Mouse (Mus musculus) testis, adult 2 months (tissue): ENCODE measurements around the gene Gm10134. TPM values are rescaled to one million over a fixed set of nuclear protein-coding genes. Genes with fewer than 3 reads are reported as not detected.

Experiments used
- H3K27ac ChIP-seq: fragments of 200-500 bp; 2 replicates; pipeline ENCODE4 v1.5.1; 2012; ENCODE audit warnings: low read depth, low read length; ENCODE audit not compliant: control insufficient read depth, insufficient read depth
- H3K27me3 ChIP-seq: fragments of 200-500 bp; 2 replicates; pipeline ENCODE4 v1.6.1; 2012; ENCODE audit warnings: mild to moderate bottlenecking, low read length, moderate library complexity; ENCODE audit not compliant: control insufficient read depth, insufficient read depth
- H3K36me3 ChIP-seq: fragments of 200-500 bp; 2 replicates; pipeline ENCODE4 v1.6.1; 2012; ENCODE audit warnings: mild to moderate bottlenecking, low read length; ENCODE audit not compliant: control insufficient read depth, insufficient read depth
- H3K4me1 ChIP-seq: fragments of 200-500 bp; 2 replicates; pipeline ENCODE4 v1.6.1; 2012; ENCODE audit warnings: low read length; ENCODE audit not compliant: control insufficient read depth, insufficient read depth
- H3K4me3 ChIP-seq: fragments of 200-500 bp; 2 replicates; pipeline ENCODE4 v1.5.1; 2012; ENCODE audit warnings: low read depth, mild to moderate bottlenecking, low read length, moderate library complexity, mixed read lengths; ENCODE audit not compliant: control insufficient read depth
- CTCF ChIP-seq: fragments of 200-500 bp; IDR thresholded peaks from 2 replicates; pipeline ENCODE4 v1.5.1; 2012; ENCODE audit warnings: low read depth, mild to moderate bottlenecking, inconsistent platforms, low read length, moderate library complexity; ENCODE audit not compliant: control insufficient read depth, insufficient read depth, insufficient replicate concordance
- POLR2A ChIP-seq: fragments of 200-500 bp; IDR thresholded peaks from 2 replicates; pipeline ENCODE4 v1.6.1; 2012; ENCODE audit warnings: low read depth, mild to moderate bottlenecking, inconsistent platforms, low read length, moderate library complexity; ENCODE audit not compliant: control insufficient read depth
- polyA plus RNA-seq: library from polyadenylated mRNA; depleted of rRNA; stranded (reverse); fragments of >200 nt; gene quantifications from 2 replicates; pipeline ENCODE4 v1.2.3, GENCODE M21; 2012

Gene Gm10134
- polyA plus RNA-seq, 1 experiment: 0.47 TPM

GRCm38 (mm10) chr2:28518231-28518630 is 12.3 kb downstream of the Gm10134 start:
- Histone ChIP-seq H3K27ac (no peak overlapping the region), H3K4me1 (peaks cover 22% of the 10 kb centered on the region), H3K36me3 (peaks cover 2% of the 10 kb centered on the region; the same call in 1 of the 2 replicates), H3K27me3 (no peaks in the 10 kb centered on the region), H3K4me3 (no peak overlapping the region)
- TF ChIP-seq POLR2A (no peak), CTCF (no peak)

GRCm38 (mm10) chr2:28520581-28520980 is 14.7 kb downstream of the Gm10134 start:
- TF ChIP-seq POLR2A (no peak), CTCF (no peak)
- no peaks in the 10 kb centered on the region; the same call in 1 of the 2 replicates for H3K4me1 ChIP-seq
- no peaks in the 10 kb centered on the region for H3K27me3 ChIP-seq
- no peak overlapping the region for H3K27ac ChIP-seq
- no peak overlapping the region for H3K4me3 ChIP-seq
- H3K36me3 ChIP-seq: no peaks in the 10 kb centered on the region; the same call in 1 of the 2 replicates

- H3K4me1 ChIP-seq: peaks cover 2% of the 10 kb centered on the region; the same call in 1 of the 2 replicates
- no peak for TF ChIP-seq CTCF
- no peak for TF ChIP-seq POLR2A
- H3K27ac ChIP-seq: no peak overlapping the region
- no peaks in the 10 kb centered on the region; the same call in 1 of the 2 replicates for H3K36me3 ChIP-seq
- no peak overlapping the region for H3K4me3 ChIP-seq
- no peaks in the 10 kb centered on the region for H3K27me3 ChIP-seq
These were observed 15.8 kb downstream of the Gm10134 start for GRCm38 (mm10) chr2:28521571-28522151.

GRCm38 (mm10) chr2:28522166-28522565 is 16.3 kb downstream of the Gm10134 start:
- no peak overlapping the region for H3K4me3 ChIP-seq
- no peaks in the 10 kb centered on the region; the same call in 1 of the 2 replicates for H3K36me3 ChIP-seq
- H3K27ac ChIP-seq: no peak overlapping the region; the same call in 1 of the 2 replicates
- TF ChIP-seq CTCF (no peak), POLR2A (no peak)
- H3K4me1 ChIP-seq: peaks cover 2% of the 10 kb centered on the region; the same call in 1 of the 2 replicates
- H3K27me3 ChIP-seq: no peaks in the 10 kb centered on the region

GRCm38 (mm10) chr2:28523643-28524117 is 17.8 kb downstream of the Gm10134 start:
- Histone ChIP-seq H3K4me1 (peaks cover 2% of the 10 kb centered on the region; the same call in 1 of the 2 replicates), H3K4me3 (no peak overlapping the region), H3K36me3 (no peaks in the 10 kb centered on the region; the same call in 1 of the 2 replicates), H3K27me3 (no peaks in the 10 kb centered on the region), H3K27ac (no peak overlapping the region; the same call in 1 of the 2 replicates)
- TF ChIP-seq POLR2A: no peak
- no peak for TF ChIP-seq CTCF

- peaks cover 2% of the 10 kb centered on the region; the same call in 1 of the 2 replicates for H3K4me1 ChIP-seq
- H3K27ac ChIP-seq: peak overlapping the region; percentile 9; the same call in 1 of the 2 replicates
- TF ChIP-seq POLR2A (no peak), CTCF (no peak)
- no peak overlapping the region for H3K4me3 ChIP-seq
- H3K27me3 ChIP-seq: no peaks in the 10 kb centered on the region
- H3K36me3 ChIP-seq: no peaks in the 10 kb centered on the region; the same call in 1 of the 2 replicates
These were observed 18.5 kb downstream of the Gm10134 start for GRCm38 (mm10) chr2:28524406-28524805.

- Histone ChIP-seq H3K4me3 (no peak overlapping the region; the same call in 1 of the 2 replicates), H3K36me3 (no peaks in the 10 kb centered on the region; the same call in 1 of the 2 replicates), H3K27ac (peak overlapping the region; percentile 56), H3K4me1 (peaks cover 3% of the 10 kb centered on the region; the same call in 1 of the 2 replicates), H3K27me3 (no peaks in the 10 kb centered on the region)
- TF ChIP-seq POLR2A (no peak; the same call in 1 of the 2 replicates), CTCF (no peak)
These were observed 19.5 kb downstream of the Gm10134 start for GRCm38 (mm10) chr2:28525219-28525942.
